Mouse (Mus musculus) forebrain, embryonic 16.5 days (tissue): Measurements from ENCODE around the gene Gnb3. TPM values are rescaled to one million over a fixed set of nuclear protein-coding genes. Genes with fewer than 3 reads are reported as not detected.

Experiments
- ATAC-seq: fragments of 200-750 bp; cut with Nextera tagmentation; 2 replicates; pipeline ENCODE4 v1.8.0; 2017; ENCODE audit warnings: mild to moderate bottlenecking, moderate library complexity
- H3K27ac ChIP-seq: fragments of 300-500 bp; sonication (generic); 2 replicates; pipeline ENCODE4 v1.5.1; 2014; ENCODE audit warnings: low read length, control low read depth
- H3K27me3 ChIP-seq: fragments of 300-500 bp; sonication (generic); replicated peaks from 2 replicates; pipeline ENCODE4 v1.6.1; 2014; ENCODE audit warnings: low read length; ENCODE audit not compliant: control insufficient read depth, insufficient read depth
- H3K36me3 ChIP-seq: fragments of 300-500 bp; sonication (generic); 2 replicates; pipeline ENCODE4 v1.6.1; 2014; ENCODE audit not compliant: control insufficient read depth, insufficient read depth
- H3K4me1 ChIP-seq: fragments of 300-500 bp; sonication (generic); replicated peaks from 2 replicates; pipeline ENCODE4 v1.6.1; 2014; ENCODE audit warnings: low read length; ENCODE audit not compliant: control insufficient read depth, insufficient read depth
- H3K4me2 ChIP-seq: fragments of 300-500 bp; sonication (generic); 2 replicates; pipeline ENCODE4 v1.6.1; 2014; ENCODE audit warnings: mild to moderate bottlenecking, low read length, control low read depth
- H3K4me3 ChIP-seq: fragments of 300-500 bp; sonication (generic); replicated peaks from 2 replicates; pipeline ENCODE4 v1.5.1; 2014; ENCODE audit warnings: mild to moderate bottlenecking, low read length, control low read depth
- H3K9ac ChIP-seq: fragments of 300-500 bp; sonication (generic); replicated peaks from 2 replicates; pipeline ENCODE4 v1.6.1; 2014; ENCODE audit warnings: low read depth, low read length, control low read depth
- H3K9me3 ChIP-seq: fragments of 300-500 bp; sonication (generic); 2 replicates; pipeline ENCODE4 v1.6.1; 2016; ENCODE audit warnings: low read length; ENCODE audit not compliant: control insufficient read depth
- WGBS: fragments of 180-500 bp; shearing (Covaris S2); extraction: QIAGEN DNeasy Blood & Tissue Kit; methylation state at CpG from one replicate; pipeline ENCODE4 v1.1.7; 2014; 5-methylcytosine and 5-hydroxymethylcytosine counted together
- polyA plus RNA-seq: library from polyadenylated mRNA; unstranded; fragments of >200 nt; fragmentation: Nextera tagmentation; extraction: Ambion mirVana; gene quantifications from 2 replicates; pipeline ENCODE4 v1.2.1, GENCODE M21; 2015

The Gnb3 gene
- polyA plus RNA-seq, result 0.42 and 0.75 TPM in 2 replicates

GRCm38 (mm10) chr6:124840241-124841167, at the start of gene Gnb3:
TSS of gene Gnb3 (minus strand) at chr6:124840275.
- H3K36me3 ChIP-seq, result no peaks in the 10 kb centered on the region
- no peak for ATAC-seq
- H3K9ac ChIP-seq, result peak within 1 kb of the TSS; percentile 25; the same call in 1 of the 2 replicates
- H3K4me3 ChIP-seq, result no peak within 1 kb of the TSS
- no peaks in the 10 kb centered on the region for H3K9me3 ChIP-seq
- H3K27ac ChIP-seq, result no peak within 1 kb of the TSS
- H3K27me3 ChIP-seq, result no peaks in the 10 kb centered on the region
- H3K4me1 ChIP-seq, result no peaks in the 10 kb centered on the region
- no peak within 1 kb of the TSS for H3K4me2 ChIP-seq
- WGBS, result 25% methylated on average over 14 of the region's 15 CpGs

- 95% methylated on average over 6 of the region's 6 CpGs for WGBS
- no peaks in the 10 kb centered on the region for H3K36me3 ChIP-seq
- H3K27ac ChIP-seq, result no peak overlapping the region
- no peaks in the 10 kb centered on the region for H3K4me1 ChIP-seq
- H3K27me3 ChIP-seq, result no peaks in the 10 kb centered on the region
- no peaks in the 10 kb centered on the region for H3K9me3 ChIP-seq
- H3K4me3 ChIP-seq, result no peak overlapping the region
- no peak for ATAC-seq
- H3K4me2 ChIP-seq, result no peak overlapping the region
- H3K9ac ChIP-seq, result no peak overlapping the region
These were observed 48.6 kb upstream of the Gnb3 start for GRCm38 (mm10) chr6:124888555-124889125.

GRCm38 (mm10) chr6:124887986-124888385, 47.9 kb upstream of the Gnb3 start, which contains the start of gene Cd4:
TSS of gene Cd4 (minus strand) at chr6:124888221.
- Histone ChIP-seq H3K4me1 (no peaks in the 10 kb centered on the region), H3K9me3 (no peaks in the 10 kb centered on the region), H3K4me2 (no peak within 1 kb of the TSS), H3K4me3 (no peak within 1 kb of the TSS), H3K36me3 (no peaks in the 10 kb centered on the region), H3K27me3 (no peaks in the 10 kb centered on the region), H3K9ac (no peak within 1 kb of the TSS), H3K27ac (no peak within 1 kb of the TSS)
- 88% methylated on average over 9 of the region's 9 CpGs for WGBS
- ATAC-seq, result no peak

- H3K36me3 ChIP-seq, result no peaks in the 10 kb centered on the region
- no peaks in the 10 kb centered on the region for H3K9me3 ChIP-seq
- no peak for ATAC-seq
- H3K4me1 ChIP-seq, result no peaks in the 10 kb centered on the region
- no peak overlapping the region for H3K4me3 ChIP-seq
- no peak overlapping the region for H3K4me2 ChIP-seq
- H3K27ac ChIP-seq, result no peak overlapping the region
- no peaks in the 10 kb centered on the region for H3K27me3 ChIP-seq
- 94% methylated on average over 8 of the region's 8 CpGs for WGBS
- H3K9ac ChIP-seq, result no peak overlapping the region
These were observed 45.9 kb upstream of the Gnb3 start for GRCm38 (mm10) chr6:124885956-124886381.

- H3K9me3 ChIP-seq, result no peaks in the 10 kb centered on the region
- no peak overlapping the region for H3K4me2 ChIP-seq
- H3K27me3 ChIP-seq, result no peaks in the 10 kb centered on the region
- no peak overlapping the region for H3K27ac ChIP-seq
- no peaks in the 10 kb centered on the region for H3K4me1 ChIP-seq
- WGBS, result 74% methylated on average over 10 of the region's 10 CpGs
- H3K4me3 ChIP-seq, result no peak overlapping the region
- ATAC-seq, result no peak
- H3K36me3 ChIP-seq, result no peaks in the 10 kb centered on the region
- no peak overlapping the region for H3K9ac ChIP-seq
These were observed 44.8 kb upstream of the Gnb3 start for GRCm38 (mm10) chr6:124884714-124885500.

- no peak overlapping the region for H3K9ac ChIP-seq
- no peaks in the 10 kb centered on the region for H3K4me1 ChIP-seq
- no peak overlapping the region for H3K27ac ChIP-seq
- no peaks in the 10 kb centered on the region for H3K9me3 ChIP-seq
- H3K36me3 ChIP-seq, result no peaks in the 10 kb centered on the region
- no peak for ATAC-seq
- H3K27me3 ChIP-seq, result no peaks in the 10 kb centered on the region
- H3K4me2 ChIP-seq, result no peak overlapping the region
- H3K4me3 ChIP-seq, result no peak overlapping the region
- WGBS, result 71% methylated on average over 10 of the region's 10 CpGs
These were observed 43.3 kb upstream of the Gnb3 start for GRCm38 (mm10) chr6:124883351-124883750.

- Histone ChIP-seq H3K4me3 (no peak overlapping the region), H3K4me2 (no peak overlapping the region), H3K27me3 (no peaks in the 10 kb centered on the region), H3K9me3 (no peaks in the 10 kb centered on the region), H3K27ac (no peak overlapping the region), H3K9ac (no peak overlapping the region), H3K4me1 (no peaks in the 10 kb centered on the region), H3K36me3 (no peaks in the 10 kb centered on the region)
- 92% methylated on average over 9 of the region's 9 CpGs for WGBS
- ATAC-seq, result no peak
These were observed 41.7 kb upstream of the Gnb3 start for GRCm38 (mm10) chr6:124881821-124882220.

- H3K4me2 ChIP-seq, result no peak overlapping the region
- no peak overlapping the region for H3K4me3 ChIP-seq
- no peaks in the 10 kb centered on the region for H3K4me1 ChIP-seq
- no peaks in the 10 kb centered on the region for H3K36me3 ChIP-seq
- H3K27me3 ChIP-seq, result no peaks in the 10 kb centered on the region
- no peaks in the 10 kb centered on the region for H3K9me3 ChIP-seq
- 63% methylated on average over 6 of the region's 6 CpGs for WGBS
- no peak overlapping the region for H3K9ac ChIP-seq
- no peak for ATAC-seq
- no peak overlapping the region for H3K27ac ChIP-seq
These were observed 39.3 kb upstream of the Gnb3 start for GRCm38 (mm10) chr6:124879390-124879789.

GRCm38 (mm10) chr6:124874348-124874747, 34.3 kb upstream of the Gnb3 start:
- no peaks in the 10 kb centered on the region for H3K4me1 ChIP-seq
- H3K27me3 ChIP-seq, result no peaks in the 10 kb centered on the region
- H3K4me2 ChIP-seq, result no peak overlapping the region
- no peaks in the 10 kb centered on the region for H3K36me3 ChIP-seq
- H3K9me3 ChIP-seq, result no peaks in the 10 kb centered on the region
- no peak for ATAC-seq
- 71% methylated on average over 2 of the region's 3 CpGs for WGBS
- H3K9ac ChIP-seq, result no peak overlapping the region
- H3K27ac ChIP-seq, result no peak overlapping the region
- H3K4me3 ChIP-seq, result no peak overlapping the region
